Mouse (Mus musculus): ENCODE results near the gene Rbm48. TPM values are rescaled to one million over a fixed set of nuclear protein-coding genes. Genes with fewer than 3 reads are reported as not detected.
A peak's percentile ranks its signal among the peaks of the same experiment; 100 is the strongest.

Gene Rbm48
- polyA plus RNA-seq, 1 experiment: 8.9 TPM

DNA sequence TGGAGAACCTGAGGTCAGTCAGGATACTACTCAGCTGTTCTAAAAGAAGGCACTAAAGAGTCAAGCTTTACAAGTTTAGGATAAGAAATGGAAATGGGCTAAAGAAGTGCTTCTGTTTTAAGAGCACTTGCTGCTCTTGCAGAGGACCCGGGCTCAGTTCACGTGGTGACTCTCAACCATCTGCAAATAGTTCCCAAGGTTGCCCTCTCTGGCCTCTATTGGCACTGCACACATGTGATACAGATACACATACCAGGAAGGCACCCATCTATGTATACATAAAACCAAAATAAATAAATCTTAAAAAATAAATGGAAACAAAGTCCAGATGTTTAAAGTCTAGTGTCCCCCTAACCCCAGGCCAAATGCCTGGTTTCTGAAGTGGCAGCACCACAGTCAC is 21.6 kb downstream of the Rbm48 start:
- peaks cover 85% of the 10 kb centered on the region for H3K36me3 ChIP-seq (ENCODE audit: control insufficient read depth, insufficient read depth, low read length)
- no peak for TF ChIP-seq POLR2A (IDR thresholded peaks at IDR 0.05; ENCODE audit: control insufficient read depth, extremely low read depth, insufficient read depth, low read length, poor library complexity)
- no peak for TF ChIP-seq CTCF (IDR thresholded peaks at IDR 0.05; ENCODE audit: borderline replicate concordance, control insufficient read depth, extremely low read depth, insufficient read depth, low read length, poor library complexity)
- no peaks in the 10 kb centered on the region for H3K4me1 ChIP-seq (replicated peaks; ENCODE audit: control insufficient read depth, insufficient read depth, low read length)
- no peaks in the 10 kb centered on the region for H3K27me3 ChIP-seq (ENCODE audit: control insufficient read depth, insufficient read depth, low read length)
- DNase-seq: no peak
- 96% methylated on average over 2 of the region's 2 CpGs for WGBS
- no peak overlapping the region for H3K27ac ChIP-seq (ENCODE audit: control insufficient read depth, insufficient read depth, low read length)
- no peak overlapping the region for H3K4me3 ChIP-seq (ENCODE audit: control insufficient read depth, insufficient read depth, low read length)

DNA sequence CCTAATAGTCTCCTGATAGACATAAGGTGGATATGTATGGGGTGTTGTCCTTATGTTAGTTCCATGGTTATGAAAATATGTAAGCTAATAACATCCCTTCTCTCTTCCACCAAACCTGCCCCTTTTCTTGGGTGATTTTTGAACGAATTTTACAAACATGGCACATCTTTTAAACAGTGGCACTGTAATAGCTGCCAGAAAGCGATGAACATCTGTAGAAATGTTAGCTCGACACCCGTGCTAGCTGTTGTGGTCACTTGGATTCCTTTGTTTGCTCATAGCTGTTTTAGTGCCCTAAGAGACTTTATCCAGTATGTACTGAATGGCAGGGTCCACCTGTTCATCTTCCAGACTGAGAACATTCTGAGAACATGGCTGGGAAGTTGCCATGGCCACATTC is 25.1 kb downstream of the Rbm48 start, which contains the start of gene 1700109H08Rik:
1700109H08Rik (plus strand) TSS at position 301 of the 400 bp plus-strand sequence.
- peaks cover 84% of the 10 kb centered on the region for H3K36me3 ChIP-seq (ENCODE audit: control insufficient read depth, insufficient read depth, low read length)
- WGBS: 98% methylated on average over 4 of the region's 4 CpGs
- TF ChIP-seq POLR2A (IDR thresholded peaks at IDR 0.05; ENCODE audit: control insufficient read depth, extremely low read depth, insufficient read depth, low read length, poor library complexity): no peak
- no peak for TF ChIP-seq CTCF (IDR thresholded peaks at IDR 0.05; ENCODE audit: borderline replicate concordance, control insufficient read depth, extremely low read depth, insufficient read depth, low read length, poor library complexity)
- no peak within 1 kb of the TSS for H3K27ac ChIP-seq (ENCODE audit: control insufficient read depth, insufficient read depth, low read length)
- no peaks in the 10 kb centered on the region for H3K27me3 ChIP-seq (ENCODE audit: control insufficient read depth, insufficient read depth, low read length)
- no peaks in the 10 kb centered on the region for H3K4me1 ChIP-seq (replicated peaks; ENCODE audit: control insufficient read depth, insufficient read depth, low read length)
- no peak for DNase-seq
- no peak within 1 kb of the TSS for H3K4me3 ChIP-seq (ENCODE audit: control insufficient read depth, insufficient read depth, low read length)

DNA sequence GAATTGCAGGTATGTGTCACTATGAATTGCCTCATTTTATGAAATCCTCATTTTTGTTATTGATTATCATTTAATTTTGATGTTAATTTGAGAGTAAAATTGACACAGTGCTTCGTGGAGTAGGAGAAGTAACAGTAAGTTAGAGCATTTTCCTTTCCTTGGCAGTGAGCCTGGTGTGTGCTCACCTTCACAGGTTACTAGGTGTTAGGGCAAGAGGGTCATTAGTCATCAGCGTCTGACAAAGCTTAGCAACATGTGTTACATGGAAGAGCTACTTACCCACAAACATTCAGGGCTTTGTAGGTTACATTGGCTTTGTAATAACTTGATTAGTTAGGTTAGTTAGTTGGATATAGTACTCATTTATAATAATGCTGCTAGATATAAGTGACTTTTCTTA is 42.2 kb downstream of the Rbm48 start:
- 94% methylated on average over 2 of the region's 2 CpGs for WGBS
- Histone ChIP-seq H3K27ac (ENCODE audit: control insufficient read depth, insufficient read depth, low read length) (no peak overlapping the region), H3K27me3 (ENCODE audit: control insufficient read depth, insufficient read depth, low read length) (no peaks in the 10 kb centered on the region), H3K36me3 (ENCODE audit: control insufficient read depth, insufficient read depth, low read length) (peaks cover 41% of the 10 kb centered on the region), H3K4me3 (ENCODE audit: control insufficient read depth, insufficient read depth, low read length) (no peak overlapping the region), H3K4me1 (replicated peaks; ENCODE audit: control insufficient read depth, insufficient read depth, low read length) (no peaks in the 10 kb centered on the region)
- no peak for DNase-seq
- TF ChIP-seq CTCF (IDR thresholded peaks at IDR 0.05; ENCODE audit: borderline replicate concordance, control insufficient read depth, extremely low read depth, insufficient read depth, low read length, poor library complexity): no peak
- TF ChIP-seq POLR2A (IDR thresholded peaks at IDR 0.05; ENCODE audit: control insufficient read depth, extremely low read depth, insufficient read depth, low read length, poor library complexity): no peak

DNA sequence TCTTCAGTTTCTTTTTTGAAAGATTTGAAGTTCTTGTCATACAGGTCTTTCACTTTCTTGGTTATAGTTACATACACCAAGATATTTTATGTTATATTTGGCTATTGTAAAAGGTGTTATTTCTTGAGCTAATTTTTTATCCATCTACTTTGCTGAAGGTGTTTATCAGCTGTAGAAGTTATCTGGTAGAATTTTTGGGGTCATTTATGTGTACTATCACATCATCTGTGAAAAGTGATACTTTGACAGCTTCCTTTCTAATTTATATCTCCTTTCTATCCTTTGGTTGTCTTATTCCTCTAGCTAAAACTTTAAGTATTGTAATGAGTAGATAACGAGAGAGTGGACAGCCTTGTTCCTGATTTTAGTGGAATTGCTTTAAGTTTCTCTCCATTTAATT is 44.9 kb downstream of the Rbm48 start:
- no peaks in the 10 kb centered on the region for H3K4me1 ChIP-seq (replicated peaks; ENCODE audit: control insufficient read depth, insufficient read depth, low read length)
- TF ChIP-seq CTCF (IDR thresholded peaks at IDR 0.05; ENCODE audit: borderline replicate concordance, control insufficient read depth, extremely low read depth, insufficient read depth, low read length, poor library complexity): no peak
- no peak for TF ChIP-seq POLR2A (IDR thresholded peaks at IDR 0.05; ENCODE audit: control insufficient read depth, extremely low read depth, insufficient read depth, low read length, poor library complexity)
- no peak overlapping the region for H3K27ac ChIP-seq (ENCODE audit: control insufficient read depth, insufficient read depth, low read length)
- DNase-seq: no peak
- WGBS: 93% methylated on average over 1 of the region's 1 CpGs
- H3K27me3 ChIP-seq (ENCODE audit: control insufficient read depth, insufficient read depth, low read length): no peaks in the 10 kb centered on the region
- no peak overlapping the region for H3K4me3 ChIP-seq (ENCODE audit: control insufficient read depth, insufficient read depth, low read length)
- peaks cover 20% of the 10 kb centered on the region for H3K36me3 ChIP-seq (ENCODE audit: control insufficient read depth, insufficient read depth, low read length)

DNA sequence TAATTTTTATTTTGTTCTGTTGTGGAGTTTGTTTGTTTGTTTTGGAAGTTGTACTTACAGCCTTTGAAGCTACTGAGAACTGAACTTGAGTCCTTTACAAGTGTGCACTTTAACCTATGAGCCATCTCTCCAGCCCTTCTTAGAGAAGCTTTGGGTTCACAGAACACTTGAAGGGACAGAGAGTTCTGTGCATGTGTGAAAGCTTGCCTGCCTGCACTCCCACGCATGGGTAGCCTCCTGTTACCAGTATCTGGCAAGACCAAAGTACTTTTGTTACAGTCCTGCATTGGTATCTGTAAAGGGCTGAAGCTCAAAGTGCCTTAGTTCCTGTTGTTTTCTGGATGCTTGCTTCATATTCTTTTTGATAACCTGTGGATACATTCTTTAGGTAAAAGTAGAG is 50.2 kb downstream of the Rbm48 start:
- peaks cover 8% of the 10 kb centered on the region for H3K4me1 ChIP-seq (replicated peaks; ENCODE audit: control insufficient read depth, insufficient read depth, low read length)

DNA sequence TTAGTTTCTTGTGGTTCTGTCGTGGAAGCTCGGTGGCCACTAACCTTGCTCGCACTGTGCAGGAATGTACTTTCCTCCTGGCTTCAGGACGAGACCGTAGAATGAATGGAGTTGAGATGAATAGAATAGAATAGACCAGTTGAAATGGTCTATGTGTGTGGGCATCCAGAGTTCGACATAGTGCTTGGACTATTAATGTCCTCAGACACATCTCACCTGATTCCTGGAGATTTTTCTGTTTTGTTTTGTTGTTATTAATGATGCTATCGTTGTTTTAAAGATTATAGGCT is 52.0 kb downstream of the Rbm48 start:
- no peaks in the 10 kb centered on the region for H3K27me3 ChIP-seq (ENCODE audit: control insufficient read depth, insufficient read depth, low read length)
- no peak overlapping the region for H3K27ac ChIP-seq (ENCODE audit: control insufficient read depth, insufficient read depth, low read length)
- H3K4me1 ChIP-seq (replicated peaks; ENCODE audit: control insufficient read depth, insufficient read depth, low read length): peaks cover 8% of the 10 kb centered on the region
- peak overlapping the region; percentile 99 for H3K4me3 ChIP-seq (ENCODE audit: control insufficient read depth, insufficient read depth, low read length)
- WGBS: 8% methylated on average over 7 of the region's 7 CpGs
- no peak for TF ChIP-seq POLR2A (IDR thresholded peaks at IDR 0.05; ENCODE audit: control insufficient read depth, extremely low read depth, insufficient read depth, low read length, poor library complexity)
- TF ChIP-seq CTCF (IDR thresholded peaks at IDR 0.05; ENCODE audit: borderline replicate concordance, control insufficient read depth, extremely low read depth, insufficient read depth, low read length, poor library complexity): no peak
- DNase-seq: no peak
- H3K36me3 ChIP-seq (ENCODE audit: control insufficient read depth, insufficient read depth, low read length): no peaks in the 10 kb centered on the region

More for the DNA sequence above, 50.2 kb downstream of the Rbm48 start:
- H3K27ac ChIP-seq (ENCODE audit: control insufficient read depth, insufficient read depth, low read length): no peak overlapping the region
- DNase-seq: no peak
- 79% methylated on average over 1 of the region's 1 CpGs for WGBS
- H3K4me3 ChIP-seq (ENCODE audit: control insufficient read depth, insufficient read depth, low read length): no peak overlapping the region
- H3K27me3 ChIP-seq (ENCODE audit: control insufficient read depth, insufficient read depth, low read length): no peaks in the 10 kb centered on the region
- no peak for TF ChIP-seq CTCF (IDR thresholded peaks at IDR 0.05; ENCODE audit: borderline replicate concordance, control insufficient read depth, extremely low read depth, insufficient read depth, low read length, poor library complexity)
- no peak for TF ChIP-seq POLR2A (IDR thresholded peaks at IDR 0.05; ENCODE audit: control insufficient read depth, extremely low read depth, insufficient read depth, low read length, poor library complexity)
- no peaks in the 10 kb centered on the region for H3K36me3 ChIP-seq (ENCODE audit: control insufficient read depth, insufficient read depth, low read length)
